Mouse (Mus musculus) testis, postnatal 10 days (tissue): ENCODE results near the gene Gga3.
A peak's percentile ranks its signal among the peaks of the same experiment; 100 is the strongest.

Experiments
- DNase-seq: peaks from one replicate; pipeline ENCODE4 v3.0.0; 2021; ENCODE audit warnings: low spot score

Gene Gga3

DNA sequence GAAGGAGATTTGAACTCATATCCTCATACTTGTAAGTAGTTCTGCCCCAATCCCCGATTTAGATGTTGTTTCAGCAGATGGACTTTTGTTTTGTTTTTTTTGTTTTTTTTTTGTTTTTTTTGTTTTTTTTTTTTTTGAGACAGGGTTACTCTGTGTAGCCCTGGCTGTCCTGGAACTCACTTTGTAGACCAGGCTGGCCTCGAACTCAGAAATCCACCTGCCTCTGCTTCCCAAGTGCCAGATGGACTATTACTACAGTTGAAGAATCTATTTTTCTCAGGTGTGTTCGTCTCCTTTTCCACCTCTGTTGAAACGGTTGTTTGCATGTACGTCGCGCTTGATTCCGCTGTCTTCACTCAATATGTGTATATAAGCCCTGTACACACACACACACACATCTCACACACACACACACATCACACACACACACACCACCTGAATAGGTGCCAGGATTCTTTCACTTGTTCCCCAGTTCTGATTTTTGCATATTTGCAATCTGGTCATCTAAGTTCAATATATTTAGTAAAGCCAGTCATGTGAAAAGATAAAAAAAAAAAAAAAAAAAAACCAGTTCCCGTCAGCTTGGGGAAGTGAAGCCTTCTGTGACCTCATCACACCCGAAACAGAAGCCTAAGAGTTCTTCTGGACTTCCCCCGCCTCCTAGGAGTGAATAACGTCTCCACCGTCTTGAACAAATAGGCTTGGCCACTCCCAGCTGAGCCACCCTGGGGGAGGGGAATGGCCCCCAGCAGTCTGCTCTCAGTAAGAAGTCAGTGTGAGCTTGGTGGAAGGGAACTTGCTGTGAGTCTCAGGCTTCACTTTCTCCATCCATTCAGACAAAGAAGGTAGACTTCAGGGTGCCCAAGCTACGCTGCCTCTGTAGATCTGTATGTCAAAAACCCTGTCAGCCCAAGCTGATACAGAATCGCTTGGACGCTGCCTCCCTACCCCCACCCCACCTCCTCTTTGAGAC is 27.0 kb upstream of the Gga3 start:
- DNase-seq = no peak

DNA sequence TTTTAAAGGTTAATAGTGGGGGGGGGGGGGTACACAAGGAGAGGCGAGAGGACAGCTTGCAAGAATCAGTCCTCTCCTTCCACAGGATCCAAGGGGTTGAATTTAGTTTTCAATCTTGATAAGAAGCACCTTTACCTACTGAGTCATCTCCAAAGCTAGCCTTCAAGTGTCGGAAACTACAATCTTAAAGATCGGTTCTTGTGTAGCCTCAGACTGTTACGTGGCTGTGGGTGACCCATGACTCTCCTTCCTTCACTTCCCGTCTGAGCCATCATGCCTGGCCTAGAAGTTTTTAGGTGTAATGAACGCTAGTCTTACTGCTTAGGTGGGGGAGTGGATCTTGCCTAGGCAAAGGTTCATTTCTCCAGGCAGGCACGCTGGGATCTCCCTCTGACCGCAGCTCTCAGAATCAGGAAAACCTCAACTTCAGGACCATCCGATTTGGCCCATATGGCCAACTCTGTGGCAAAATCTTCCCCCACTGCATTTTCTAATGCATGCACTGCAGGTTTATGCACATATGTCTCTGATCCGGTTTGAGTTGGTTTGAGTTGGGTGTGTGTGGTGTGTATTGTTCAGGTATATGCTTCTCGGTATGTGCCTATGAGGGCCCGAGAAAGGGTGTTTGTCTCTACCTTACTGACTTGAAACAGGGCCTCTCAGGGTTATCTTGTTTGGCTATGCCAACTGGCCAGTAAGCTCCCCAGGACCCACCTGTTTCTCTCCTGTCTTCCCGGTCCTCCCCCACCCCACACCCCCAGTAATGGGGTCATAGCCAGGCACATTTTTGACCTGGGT is 26.1 kb upstream of the Gga3 start:
- DNase-seq = no peak

- DNase-seq = no peak
These were observed 24.7 kb upstream of the Gga3 start for GRCm38 (mm10) chr11:115628465-115629101.

DNA sequence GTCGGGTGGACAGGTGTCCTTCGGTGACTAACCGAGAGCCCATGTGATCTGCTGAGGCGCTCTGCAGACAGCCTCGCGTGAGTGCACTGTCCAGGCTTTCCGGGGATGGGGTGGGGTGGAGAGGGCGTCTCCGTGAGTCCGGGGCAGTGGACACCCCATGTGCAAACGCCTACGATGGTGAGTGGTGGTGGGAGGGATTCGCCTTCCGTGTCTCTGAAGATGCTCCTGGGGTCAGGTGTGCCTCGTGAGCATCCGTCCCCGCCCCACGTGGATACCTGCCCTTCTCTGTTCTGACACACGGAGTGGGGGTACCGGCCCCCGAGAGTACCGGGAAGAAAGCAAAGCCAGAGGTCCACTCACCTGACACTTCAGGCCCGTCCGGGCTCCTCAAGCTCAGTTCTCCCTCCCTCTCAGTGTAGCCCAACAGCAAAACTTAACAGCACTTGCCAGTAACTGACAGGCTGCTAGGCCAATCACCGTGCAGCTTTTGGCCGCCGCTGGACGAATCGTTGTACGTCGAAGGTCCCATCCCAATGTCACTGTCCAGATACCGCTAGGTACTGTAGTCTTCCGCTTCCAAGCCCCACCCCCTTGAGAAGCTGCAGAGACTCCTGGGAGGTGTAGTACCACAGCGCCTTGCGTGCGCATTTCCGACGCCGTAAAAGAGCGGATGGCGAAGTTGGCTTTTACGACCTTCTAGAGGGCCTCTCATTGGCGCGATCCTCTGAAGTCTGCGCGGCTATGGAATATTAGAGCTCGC is 24.0 kb upstream of the Gga3 start, which contains the start of gene Slc25a19:
TSS of gene Slc25a19 (minus strand) at position 591 of the 760 bp plus-strand sequence.
- peak; percentile 98 for DNase-seq

GRCm38 (mm10) chr11:115626824-115627616 is 23.2 kb upstream of the Gga3 start:
- DNase-seq = no peak

DNA sequence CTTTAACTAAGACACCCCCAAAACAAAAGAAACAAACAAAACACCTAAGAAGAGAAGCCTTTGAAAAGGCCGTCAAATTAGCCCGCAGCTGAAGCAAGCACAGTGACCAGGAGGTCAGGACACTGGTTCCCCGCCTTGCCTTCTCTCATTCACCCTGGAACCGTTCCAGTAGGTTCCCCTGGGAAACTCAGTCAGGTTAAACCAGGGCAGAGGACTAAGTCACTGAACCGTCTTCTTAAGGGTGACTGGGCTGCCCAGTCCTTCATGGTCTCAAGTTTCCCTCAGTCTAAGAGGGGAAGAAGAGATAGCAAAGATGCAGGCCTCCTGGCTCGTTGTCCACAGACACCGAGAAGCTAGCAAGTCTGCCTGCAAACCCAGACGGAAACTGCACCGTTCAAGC is 22.0 kb upstream of the Gga3 start:
- DNase-seq = no peak

DNA sequence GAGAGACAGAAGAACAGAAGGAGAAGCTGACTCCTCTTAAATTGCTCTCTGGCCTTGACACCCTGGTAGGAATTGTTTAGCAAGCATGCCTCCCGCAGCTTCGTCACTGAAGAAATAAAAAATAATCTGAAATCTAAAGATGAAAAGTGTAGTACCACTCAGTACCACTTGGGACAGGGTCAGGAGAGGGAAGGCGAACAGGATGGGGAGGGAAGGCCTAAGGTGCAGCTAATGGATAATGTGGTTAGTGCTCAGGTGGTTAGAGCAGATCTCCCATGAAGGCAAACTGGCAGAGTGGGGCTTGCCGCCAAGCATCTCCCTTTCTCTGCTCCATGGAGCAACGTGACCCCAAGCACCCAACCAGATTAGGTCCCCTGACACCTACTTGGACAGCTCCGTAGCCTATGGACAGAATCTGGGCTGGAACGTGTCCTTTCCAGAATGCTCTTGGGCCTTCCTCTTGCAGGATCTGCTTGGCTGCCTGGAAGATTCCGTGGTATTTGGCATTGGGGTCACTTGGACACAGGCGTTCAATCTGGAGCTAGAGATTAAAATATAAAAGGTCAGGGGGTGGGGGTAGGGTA is 19.7 kb upstream of the Gga3 start:
- DNase-seq = no peak

DNA sequence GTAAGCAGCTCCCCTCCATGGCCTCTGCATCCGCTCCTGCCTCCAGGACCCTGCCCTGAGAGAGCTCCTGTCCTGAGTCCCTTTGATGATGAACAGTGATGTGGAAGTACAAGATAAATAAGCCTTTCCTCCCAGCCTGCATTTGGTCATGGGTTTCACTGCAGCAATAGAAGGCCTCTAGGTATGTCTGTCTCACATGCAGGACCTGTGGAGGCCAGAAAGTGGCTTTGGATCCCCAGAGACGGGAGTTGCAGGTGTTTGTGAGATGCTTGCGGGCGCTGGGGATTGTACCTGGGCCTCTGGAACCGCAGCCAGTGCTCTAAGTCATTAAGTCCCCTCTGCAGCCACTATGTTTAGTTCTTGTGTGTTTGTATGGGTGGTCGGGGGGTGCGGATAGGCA is 16.1 kb upstream of the Gga3 start:
- no peak for DNase-seq

DNA sequence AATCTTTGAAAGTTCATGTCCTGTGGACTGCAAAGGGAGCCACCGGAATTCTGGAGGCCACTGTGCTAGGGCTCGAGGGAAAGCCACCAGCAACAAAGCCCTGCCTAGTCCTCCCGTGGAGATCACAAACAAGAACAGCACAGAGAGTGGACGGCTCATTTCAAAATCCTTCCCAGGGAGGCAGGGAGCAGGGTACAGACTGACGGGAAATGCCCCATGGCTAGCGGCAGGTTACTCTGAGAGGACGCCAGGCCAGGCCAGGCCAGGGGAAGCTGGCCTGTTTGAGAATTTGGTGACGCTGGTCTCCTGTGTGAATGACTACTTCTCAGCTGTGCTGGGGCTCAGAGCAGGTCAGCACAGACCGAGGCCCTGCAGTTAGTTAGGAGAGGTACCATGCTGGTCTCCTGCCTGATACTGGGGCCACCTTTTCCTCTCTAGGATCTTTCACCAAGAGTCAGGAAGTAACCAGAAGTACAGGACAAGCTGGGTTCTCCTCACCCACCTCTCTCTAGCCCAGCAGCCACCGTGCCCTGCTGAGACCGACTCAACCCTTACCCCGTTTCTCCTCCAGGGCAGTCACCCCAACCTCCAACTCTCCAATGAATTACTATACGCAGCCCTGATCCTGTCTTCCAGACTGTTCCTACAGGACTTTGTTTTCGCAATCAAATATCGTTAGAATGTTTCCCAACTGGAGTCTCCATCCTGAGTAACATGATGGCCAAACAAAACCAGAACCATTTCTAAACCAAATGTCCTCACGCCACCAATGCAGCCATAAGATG is 15.1 kb upstream of the Gga3 start:
- DNase-seq = no peak

DNA sequence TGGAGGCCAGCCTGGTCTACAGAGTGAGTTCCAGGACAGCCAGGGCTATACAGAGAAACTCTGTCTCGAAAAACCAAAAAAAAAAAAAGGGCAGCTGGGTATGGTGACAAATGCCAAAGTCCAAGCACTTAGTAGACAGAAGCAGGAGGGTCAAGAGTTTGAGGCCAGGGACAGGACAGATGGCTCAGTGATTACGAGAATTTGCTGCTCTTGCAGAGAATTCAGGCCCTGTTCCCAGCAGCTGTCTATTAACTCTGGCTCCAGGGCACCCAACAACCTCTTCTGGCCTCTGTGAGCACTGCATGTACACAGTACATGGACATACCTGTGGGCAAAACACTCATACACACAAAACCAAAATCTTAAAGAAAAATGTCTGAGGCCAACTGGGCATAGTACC is 14.2 kb upstream of the Gga3 start:
- no peak for DNase-seq

DNA sequence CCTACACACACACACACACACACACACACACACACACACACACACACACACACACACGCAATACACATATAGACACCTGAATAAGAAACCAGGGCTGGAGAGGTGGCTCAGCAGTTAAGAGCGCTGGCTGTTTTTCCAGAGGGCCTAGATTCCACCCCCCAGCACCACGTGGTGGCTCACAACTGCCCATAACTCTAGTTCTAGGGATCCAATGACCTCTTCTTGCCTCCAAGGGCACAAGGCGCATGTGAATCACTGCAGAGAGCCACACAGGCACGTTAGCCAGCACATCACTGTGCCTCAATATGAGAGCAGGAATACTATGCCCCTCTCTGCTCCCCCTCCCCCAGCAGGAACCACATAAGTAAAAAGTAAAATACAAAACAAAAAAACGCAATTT is 13.0 kb upstream of the Gga3 start:
- DNase-seq = no peak

- DNase-seq = no peak
These were observed 12.5 kb upstream of the Gga3 start for GRCm38 (mm10) chr11:115616371-115616770.

- no peak for DNase-seq
These were observed 12.0 kb upstream of the Gga3 start for GRCm38 (mm10) chr11:115615875-115616274.

DNA sequence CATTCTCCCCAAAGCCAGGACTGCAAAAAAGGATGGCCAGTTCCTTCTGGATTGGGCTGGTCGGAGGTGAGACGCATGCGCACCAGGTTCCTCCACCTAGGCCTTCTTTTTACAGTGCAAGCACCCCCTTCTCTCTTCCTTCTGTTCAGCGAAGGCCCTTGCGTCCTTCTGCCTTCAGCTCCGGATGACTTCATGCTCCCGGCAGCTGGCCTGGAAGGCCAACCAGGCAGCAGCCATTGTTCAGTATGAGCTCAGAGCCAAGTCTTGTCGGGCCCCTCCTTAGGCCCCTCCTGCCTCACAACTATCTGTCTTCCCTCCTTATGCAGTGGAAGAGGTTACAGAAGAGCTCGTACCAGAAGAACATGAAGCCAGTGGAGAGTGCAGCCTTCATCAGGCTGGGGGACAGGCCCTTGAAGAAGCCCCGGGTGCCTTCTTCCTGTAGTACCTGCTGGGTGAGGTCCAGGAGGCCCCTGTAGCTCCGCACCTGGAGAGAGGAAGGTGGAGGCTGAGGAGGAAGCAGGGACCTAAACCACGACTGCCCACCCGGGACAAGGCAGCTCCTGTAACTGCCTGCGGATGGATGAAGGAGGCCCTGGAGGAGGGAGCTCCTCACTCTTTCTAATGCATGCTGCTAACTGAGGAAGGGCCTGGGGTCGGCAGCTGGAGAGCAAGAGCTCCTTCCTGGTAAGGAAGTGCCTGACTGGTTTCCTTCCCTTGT is 11.4 kb upstream of the Gga3 start:
- DNase-seq = peak; percentile 58

- peak; percentile 65 for DNase-seq
These were observed 10.7 kb upstream of the Gga3 start for GRCm38 (mm10) chr11:115614346-115615107.

DNA sequence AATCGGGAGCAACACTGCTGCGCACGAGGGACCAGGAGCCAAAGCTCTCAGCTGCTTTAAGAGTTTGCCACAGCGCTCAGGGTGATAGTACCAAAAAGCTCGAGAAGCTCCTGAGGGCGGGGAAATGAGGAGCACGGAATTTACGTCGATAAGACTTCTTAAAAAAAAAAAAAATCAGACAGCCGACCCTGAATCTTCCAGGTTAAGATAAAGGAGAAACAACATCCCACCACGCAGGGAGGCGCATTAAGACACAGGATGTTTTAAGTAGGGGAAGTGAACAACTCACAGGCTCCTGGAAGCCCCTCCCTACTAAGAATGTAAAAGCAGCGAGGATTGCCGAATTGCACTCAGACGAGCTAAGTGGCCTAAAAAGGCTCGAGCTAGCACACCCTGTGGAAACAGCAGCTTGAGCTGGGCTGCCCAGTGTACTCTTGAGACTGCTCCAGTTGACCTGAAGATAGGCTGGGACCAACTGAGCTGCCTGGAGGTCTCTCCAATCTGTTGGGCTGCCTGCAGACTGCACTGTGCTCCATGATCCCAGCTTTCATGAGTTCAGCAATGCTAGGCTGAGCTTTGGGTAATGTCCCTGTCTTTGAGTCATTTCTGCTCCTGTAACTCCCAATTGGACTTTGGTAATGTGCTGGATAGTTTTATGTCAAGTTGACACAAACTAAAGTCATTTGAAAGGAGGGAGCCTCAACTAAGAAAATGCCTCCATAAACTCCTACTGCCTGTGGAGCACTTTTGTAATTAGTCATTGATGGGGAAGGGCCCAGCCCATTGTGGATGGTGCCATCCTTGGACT is 9.5 kb upstream of the Gga3 start:
- no peak for DNase-seq

GRCm38 (mm10) chr11:115612410-115613137 is 8.7 kb upstream of the Gga3 start, which contains the start of gene Mif4gd:
Gene Mif4gd (minus strand): TSS chr11:115612969.
- peak; percentile 97 for DNase-seq
